Mouse (Mus musculus): ENCODE measurements around the gene Vash1.

DNA sequence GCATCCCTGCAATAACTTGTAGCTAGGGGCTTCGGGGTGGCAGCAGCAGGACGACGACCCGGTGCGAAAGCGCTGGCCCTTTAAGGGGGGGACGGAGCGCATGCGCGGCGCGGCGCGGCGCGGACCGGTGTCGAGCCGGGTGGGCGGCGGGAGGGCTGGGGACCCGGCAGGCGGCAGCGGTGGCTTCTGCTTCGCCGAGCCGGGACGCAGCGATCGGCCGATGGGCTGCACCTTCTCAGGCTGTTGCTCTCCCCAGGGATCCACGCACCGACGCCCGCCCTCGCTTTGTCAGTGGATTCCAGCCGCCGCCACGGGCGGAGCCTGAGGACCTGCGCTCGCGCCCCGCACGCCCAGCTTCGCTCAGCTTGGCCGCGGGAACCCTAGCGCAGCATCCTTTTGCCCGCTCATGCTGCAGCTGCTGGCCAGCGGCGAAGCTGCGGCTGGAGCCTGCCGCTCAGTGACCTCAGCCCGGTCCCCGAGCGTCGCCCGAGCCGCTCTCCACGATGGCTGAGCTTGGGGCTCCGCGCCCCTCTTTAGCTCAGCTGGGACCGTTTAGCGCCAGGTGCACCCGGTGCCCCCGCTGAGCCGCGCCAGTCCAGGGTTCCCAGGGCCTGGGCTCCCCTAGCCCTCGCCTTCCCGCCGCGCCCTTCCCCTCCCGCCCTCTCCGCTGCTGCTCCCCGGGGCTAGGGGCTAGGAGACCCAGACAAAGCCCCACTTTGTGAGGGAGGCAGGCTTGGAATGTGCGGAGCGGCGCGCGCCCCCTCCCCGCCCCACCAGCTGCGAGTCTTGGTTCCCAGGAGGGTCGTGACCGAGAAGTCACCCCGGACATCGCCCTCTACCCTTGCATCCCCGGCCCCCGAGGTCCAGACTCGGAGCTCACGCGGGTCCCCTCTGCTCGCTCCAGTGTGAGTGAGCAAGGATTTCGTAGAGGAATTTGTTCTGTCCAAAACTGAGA lies at the start of gene Vash1:
- no peak for TF ChIP-seq CTCF (IDR thresholded peaks at IDR 0.05; ENCODE audit: low read depth, low read length)
- TF ChIP-seq POLR2A (IDR thresholded peaks at IDR 0.05; ENCODE audit: borderline replicate concordance, low read depth, low read length) = no peak

Data from bone marrow macrophage, adult 2 months (primary cell).